Mouse (Mus musculus) lung, adult 2 months (tissue): ENCODE data around the gene Abcf3. TPM values are rescaled to one million over a fixed set of nuclear protein-coding genes. Genes with fewer than 3 reads are reported as not detected.
A peak's percentile ranks its signal among the peaks of the same experiment; 100 is the strongest.

Experiments
- DNase-seq: peaks from one replicate; pipeline ENCODE4 v3.0.0; 2022
- H3K4me1 ChIP-seq: fragments of 200-500 bp; 2 replicates; pipeline ENCODE4 v1.6.1; 2011; ENCODE audit warnings: low read length; ENCODE audit not compliant: control insufficient read depth, insufficient read depth
- H3K4me3 ChIP-seq: fragments of 200-500 bp; replicated peaks from 2 replicates; pipeline ENCODE3; 2011; ENCODE audit warnings: low read depth, mild to moderate bottlenecking, control low read depth, low read length; ENCODE audit errors: extremely low read depth
- CTCF ChIP-seq: fragments of 200-500 bp; IDR thresholded peaks from 2 replicates; pipeline ENCODE4 v1.5.1; 2011; ENCODE audit warnings: mild to moderate bottlenecking, low read length, control low read depth; ENCODE audit not compliant: insufficient read depth
- POLR2A ChIP-seq: fragments of 200-500 bp; IDR thresholded peaks from 2 replicates; pipeline ENCODE4 v1.6.1; 2011; ENCODE audit warnings: low read depth, mild to moderate bottlenecking, control low read depth, low read length, borderline replicate concordance; ENCODE audit errors: extremely low read depth
- WGBS: fragments of 180-500 bp; shearing (Covaris S2); methylation state at CpG from one replicate; pipeline ENCODE4 v1.1.7; 2018; 5-methylcytosine and 5-hydroxymethylcytosine counted together
- polyA plus RNA-seq: library from polyadenylated mRNA; depleted of rRNA; stranded (reverse); fragments of >200 nt; gene quantifications from 2 replicates; pipeline ENCODE4 v1.2.3, GENCODE M21; 2012; rRNA removed

The Abcf3 gene
- polyA plus RNA-seq: 32.0 and 50.5 TPM in 2 replicates

GRCm38 (mm10) chr16:20548096-20548948 lies at the start of gene Abcf3:
Gene Abcf3, plus strand, starts transcription at chr16:20548577.
- WGBS: under 1% methylated on average over 56 of the region's 56 CpGs
- peak within 1 kb of the TSS; percentile 93 for H3K4me3 ChIP-seq
- DNase-seq: peak; percentile 95
- TF ChIP-seq CTCF (no peak), POLR2A (peak; percentile 95; the same call in 1 of the 2 replicates)
- H3K4me1 ChIP-seq: peaks cover 4% of the 10 kb centered on the region

- no peaks in the 10 kb centered on the region for H3K4me1 ChIP-seq
- DNase-seq: peak; percentile 94
- peak within 1 kb of the TSS; percentile 77 for H3K4me3 ChIP-seq
- under 1% methylated on average over 49 of the region's 49 CpGs for WGBS
- TF ChIP-seq CTCF (no peak), POLR2A (peak; percentile 71)
Measured at GRCm38 (mm10) chr16:20498677-20499475, 49.5 kb upstream of the Abcf3 start, which contains the start of gene Eif2b5. Gene Eif2b5, plus strand, starts transcription at chr16:20498817.

- 83% methylated on average over 8 of the region's 8 CpGs for WGBS
- no peak overlapping the region for H3K4me3 ChIP-seq
- no peaks in the 10 kb centered on the region for H3K4me1 ChIP-seq
- TF ChIP-seq CTCF: no peak
- TF ChIP-seq POLR2A: no peak
- DNase-seq: no peak
Measured at GRCm38 (mm10) chr16:20506000-20506399, 42.4 kb upstream of the Abcf3 start.

- TF ChIP-seq CTCF (peak; percentile 65), POLR2A (0 out of 2 replicates have a peak, but pooled peaks have one; percentile 7)
- Histone ChIP-seq H3K4me1 (no peaks in the 10 kb centered on the region), H3K4me3 (no peak overlapping the region)
- DNase-seq: peak; percentile 39
- 88% methylated on average over 3 of the region's 3 CpGs for WGBS
Measured at GRCm38 (mm10) chr16:20509349-20509748, 39.0 kb upstream of the Abcf3 start.

GRCm38 (mm10) chr16:20511277-20511847 lies 37.0 kb upstream of the Abcf3 start:
- Histone ChIP-seq H3K4me1 (peaks cover 2% of the 10 kb centered on the region; the same call in 1 of the 2 replicates), H3K4me3 (no peak overlapping the region)
- DNase-seq: no peak
- TF ChIP-seq POLR2A (no peak), CTCF (no peak)
- WGBS: 86% methylated on average over 7 of the region's 7 CpGs

- Histone ChIP-seq H3K4me1 (peaks cover 6% of the 10 kb centered on the region), H3K4me3 (no peak overlapping the region)
- no peak for TF ChIP-seq POLR2A
- no peak for TF ChIP-seq CTCF
- no peak for DNase-seq
Measured at GRCm38 (mm10) chr16:20516032-20516431, 32.3 kb upstream of the Abcf3 start.

GRCm38 (mm10) chr16:20516726-20517201 lies 31.6 kb upstream of the Abcf3 start, which contains the start of gene Dvl3:
Gene Dvl3, plus strand, starts transcription at chr16:20516982.
- Histone ChIP-seq H3K4me1 (peaks cover 6% of the 10 kb centered on the region), H3K4me3 (peak within 1 kb of the TSS; percentile 93)
- peak; percentile 85 for DNase-seq
- 1% methylated on average over 54 of the region's 55 CpGs for WGBS
- TF ChIP-seq POLR2A (peak; percentile 53), CTCF (no peak)

GRCm38 (mm10) chr16:20517216-20517615 lies 31.2 kb upstream of the Abcf3 start:
- peaks cover 6% of the 10 kb centered on the region for H3K4me1 ChIP-seq
- under 1% methylated on average over 26 of the region's 26 CpGs for WGBS
- peak; percentile 57 for DNase-seq
- TF ChIP-seq CTCF (no peak), POLR2A (no peak)
- H3K4me3 ChIP-seq: peak overlapping the region; percentile 93
